In the genomic region with DNA sequence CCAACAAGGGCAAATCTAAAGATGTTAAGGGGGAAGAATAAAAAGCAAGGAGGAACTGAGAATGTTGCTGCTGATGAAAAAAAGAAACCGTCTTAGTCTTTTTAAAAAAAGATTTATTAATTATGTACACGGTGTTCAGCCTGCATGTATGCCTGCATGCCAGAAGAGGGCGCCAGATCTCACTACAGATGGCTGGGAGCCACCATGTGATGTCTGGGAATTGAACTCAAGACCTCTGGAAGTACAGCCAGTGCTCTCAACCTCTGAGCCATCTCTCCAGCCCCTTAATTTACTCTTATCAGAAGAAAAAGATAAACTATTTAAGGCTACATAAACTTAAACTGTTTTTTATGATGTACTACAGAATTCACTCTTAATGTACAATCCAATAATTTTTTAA, we compare ENCODE assay signal across 7 mouse cellular contexts. TPM values are rescaled to one million over a fixed set of nuclear protein-coding genes. Genes with fewer than 3 reads are reported as not detected.
DNase-seq lines count a peak whose midpoint lies in the region; ATAC-seq lines count a peak whose summit lies in the region.

No protein-coding gene starts in this region.

- peaks cover 79% of the 10 kb centered on the region for H3K36me3 ChIP-seq in midbrain, embryonic 14.5 days (ENCODE audit: control insufficient read depth, insufficient read depth, low read length)
- H3K36me3 ChIP-seq in midbrain, embryonic 11.5 days (ENCODE audit: control insufficient read depth, insufficient read depth, low read length): peaks cover 27% of the 10 kb centered on the region

- H3K9ac ChIP-seq in midbrain, embryonic 14.5 days (replicated peaks; ENCODE audit: low read length): no peak overlapping the region
- no peak overlapping the region for H3K9ac ChIP-seq in midbrain, embryonic 11.5 days (ENCODE audit: low read length)

- DNase-seq in midbrain, embryonic 14.5 days: peak; percentile 81
- no peak for DNase-seq in midbrain, embryonic 11.5 days (ENCODE audit: low spot score, missing footprints)
- DNase-seq in ZHBTc4 (ENCODE audit: low read depth, low spot score): peak; percentile 81
- peak; percentile 36 for DNase-seq in cerebellum, adult 9-11 months
- peak; percentile 49 to 80 for DNase-seq in heart, postnatal 10 days
- DNase-seq in lung, postnatal 36 days: peak; percentile 74
- peak; percentile 68 to 89 for DNase-seq in spleen, postnatal 4 days (ENCODE audit: low spot score in 2 of 2)

- no peak for ATAC-seq in midbrain, embryonic 14.5 days (ENCODE audit: low FRiP score, low TSS enrichment)
- ATAC-seq in midbrain, embryonic 11.5 days (ENCODE audit: low FRiP score): no peak; the same call in 1 of the 2 replicates

- no peaks in the 10 kb centered on the region for H3K4me1 ChIP-seq in midbrain, embryonic 14.5 days (ENCODE audit: control insufficient read depth, insufficient read depth, low read length)
- H3K4me1 ChIP-seq in midbrain, embryonic 11.5 days (ENCODE audit: control insufficient read depth, insufficient read depth, low read length): no peaks in the 10 kb centered on the region

- H3K9me3 ChIP-seq in midbrain, embryonic 14.5 days (ENCODE audit: control insufficient read depth, low read length): no peaks in the 10 kb centered on the region
- no peaks in the 10 kb centered on the region for H3K9me3 ChIP-seq in midbrain, embryonic 11.5 days (ENCODE audit: control insufficient read depth, low read length)

- H3K27ac ChIP-seq in midbrain, embryonic 14.5 days (replicated peaks; ENCODE audit: low read depth, low read length): no peak overlapping the region
- H3K27ac ChIP-seq in midbrain, embryonic 11.5 days (ENCODE audit: low read depth, low read length): no peak overlapping the region

- WGBS in midbrain, embryonic 14.5 days: 41% methylated on average over 3 of the region's 3 CpGs
- 55% methylated on average over 3 of the region's 3 CpGs for WGBS in midbrain, embryonic 11.5 days

- no peak overlapping the region for H3K4me2 ChIP-seq in midbrain, embryonic 14.5 days (ENCODE audit: low read length)
- H3K4me2 ChIP-seq in midbrain, embryonic 11.5 days: no peak overlapping the region

- intact Hi-C loops in heart, postnatal 10 days (cut with DNase I): loop anchor here (1.0 to 10.0 kb wide), 3 partner anchors 39 to 312 kb away; no protein-coding TSS in a partner anchor

- H3K27me3 ChIP-seq in midbrain, embryonic 14.5 days (ENCODE audit: control insufficient read depth, insufficient read depth, low read length): no peaks in the 10 kb centered on the region
- H3K27me3 ChIP-seq in midbrain, embryonic 11.5 days (ENCODE audit: control insufficient read depth, insufficient read depth, low read length): no peaks in the 10 kb centered on the region

- H3K4me3 ChIP-seq in midbrain, embryonic 14.5 days (replicated peaks; ENCODE audit: low read depth, low read length): no peak overlapping the region
- H3K4me3 ChIP-seq in midbrain, embryonic 11.5 days (ENCODE audit: low read depth, low read length): no peak overlapping the region

RNA-seq across cellular contexts. Expression of gene Cpsf6, which starts 16.7 kb away (rescaled TPM):
- 207 and 213 TPM in 2 replicates for polyA plus RNA-seq in midbrain, embryonic 14.5 days (2014; fragmentation: Nextera tagmentation; extraction: Ambion mirVana)
- polyA plus RNA-seq in midbrain, embryonic 11.5 days (2014; fragmentation: Nextera tagmentation; extraction: Ambion mirVana): 235 and 238 TPM in 2 replicates
- total RNA-seq in heart, postnatal 10 days (2021): 10 to 100 TPM; 55.7 to 61.6 TPM
